Mouse (Mus musculus): Measurements from ENCODE around the gene Mfsd4b5. TPM values are rescaled to one million over a fixed set of nuclear protein-coding genes. Genes with fewer than 3 reads are reported as not detected.

Gene Mfsd4b5
- 2.9 TPM for polyA plus RNA-seq (2014; fragmentation: Illumina TruSeq; extraction: RNeasy Lipid Tissue Mini Kit (QIAGEN cat#74804); ENCODE audit: low replicate concordance)

GRCm38 (mm10) chr10:39986466-39986865 is at the start of gene Mfsd4b5:
Mfsd4b5 (minus strand) TSS chr10:39986646.

GRCm38 (mm10) chr10:40024554-40025428 is 38.3 kb upstream of the Mfsd4b5 start, which contains the start of gene Mfsd4b1:
Mfsd4b1 (minus strand) TSS chr10:40025268.

GRCm38 (mm10) chr10:39959761-39960440 is 26.5 kb downstream of the Mfsd4b5 start, which contains the start of gene Mfsd4b3:
Mfsd4b3 (minus strand) TSS chr10:39960153.

GRCm38 (mm10) chr10:39926616-39927139 is 59.8 kb downstream of the Mfsd4b5 start, which contains the start of gene Mfsd4b2:
Mfsd4b2 (minus strand) TSS chr10:39926923.

Other genes with a start within 250 kb of the Mfsd4b5 start
- 3.0 TPM for gene Mfsd4b4, start 87.4 kb downstream of the Mfsd4b5 start, polyA plus RNA-seq (2014; fragmentation: Illumina TruSeq; extraction: RNeasy Lipid Tissue Mini Kit (QIAGEN cat#74804); ENCODE audit: low replicate concordance)
- 123 TPM for gene Mfsd4b2, start 59.7 kb downstream of the Mfsd4b5 start, polyA plus RNA-seq (2014; fragmentation: Illumina TruSeq; extraction: RNeasy Lipid Tissue Mini Kit (QIAGEN cat#74804); ENCODE audit: low replicate concordance)
- 37.3 TPM for gene Mfsd4b3, start 26.5 kb downstream of the Mfsd4b5 start, polyA plus RNA-seq (2014; fragmentation: Illumina TruSeq; extraction: RNeasy Lipid Tissue Mini Kit (QIAGEN cat#74804); ENCODE audit: low replicate concordance)
- gene Mfsd4b1, start 38.6 kb upstream of the Mfsd4b5 start, polyA plus RNA-seq (2014; fragmentation: Illumina TruSeq; extraction: RNeasy Lipid Tissue Mini Kit (QIAGEN cat#74804); ENCODE audit: low replicate concordance) = 0.56 TPM
- gene Slc16a10, start 155.6 kb upstream of the Mfsd4b5 start, polyA plus RNA-seq (2014; fragmentation: Illumina TruSeq; extraction: RNeasy Lipid Tissue Mini Kit (QIAGEN cat#74804); ENCODE audit: low replicate concordance) = 208 TPM

Data from small intestine, adult 10 weeks (tissue).